Mouse (Mus musculus) heart, postnatal 0 days (tissue): ENCODE measurements at regions not wholly inside any gene's neighbourhood (a gene's known extent, or its start where the extent isn't known, plus 50 kb on each side); places are given as distances from the start of the nearest gene placed in this dataset.
A peak's percentile ranks its signal among the peaks of the same experiment; 100 is the strongest.
"Not testable (repeated sequence)": the region's sequence is repeated elsewhere in the genome, so short reads cannot be mapped to it uniquely, and the experiment has no call there.

Source experiments
- ATAC-seq: fragments of 200-750 bp; cut with Nextera tagmentation; 2 replicates; pipeline ENCODE4 v1.8.0; 2017; ENCODE audit warnings: low read depth, moderate number of reproducible peaks, moderate library complexity; ENCODE audit not compliant: insufficient read depth
- DNase-seq: peaks from one replicate; pipeline ENCODE4 v3.0.0-alpha.2; 2016; ENCODE audit warnings: low spot score
- H3K27ac ChIP-seq: fragments of 300-500 bp; sonication (generic); 2 replicates; pipeline ENCODE4 v1.5.1; 2014; ENCODE audit warnings: low read depth, mild to moderate bottlenecking
- H3K27me3 ChIP-seq: fragments of 300-500 bp; sonication (generic); 2 replicates; pipeline ENCODE4 v1.6.1; 2014; ENCODE audit warnings: low read length, mixed read lengths; ENCODE audit not compliant: control insufficient read depth, insufficient read depth
- H3K36me3 ChIP-seq: fragments of 300-500 bp; sonication (generic); replicated peaks from 2 replicates; pipeline ENCODE4 v1.6.1; 2014; ENCODE audit warnings: low read length, mixed read lengths; ENCODE audit not compliant: control insufficient read depth, insufficient read depth
- H3K4me1 ChIP-seq: fragments of 300-500 bp; sonication (generic); 2 replicates; pipeline ENCODE4 v1.6.1; 2014; ENCODE audit warnings: antibody characterized with exemption; ENCODE audit not compliant: control insufficient read depth, insufficient read depth
- H3K4me2 ChIP-seq: fragments of 300-500 bp; sonication (generic); 2 replicates; pipeline ENCODE4 v1.6.1; 2014; ENCODE audit warnings: low read depth, mild to moderate bottlenecking, low read length, moderate library complexity
- H3K4me3 ChIP-seq: fragments of 300-500 bp; sonication (generic); 2 replicates; pipeline ENCODE4 v1.5.1; 2014; ENCODE audit warnings: low read depth, low read length
- H3K9ac ChIP-seq: fragments of 300-500 bp; sonication (generic); replicated peaks from 2 replicates; pipeline ENCODE4 v1.6.1; 2014; ENCODE audit warnings: low read depth, low read length, mixed read lengths
- H3K9me3 ChIP-seq: fragments of 300-500 bp; sonication (generic); replicated peaks from 2 replicates; pipeline ENCODE4 v1.6.1; 2016; ENCODE audit warnings: low read length; ENCODE audit not compliant: control insufficient read depth
- CTCF ChIP-seq: IDR thresholded peaks from 2 replicates; pipeline ENCODE4 v1.5.1; 2016; ENCODE audit warnings: antibody characterized with exemption, control low read depth, low read depth
- EP300 ChIP-seq: IDR thresholded peaks from 2 replicates; pipeline ENCODE4 v1.6.1; 2016; ENCODE audit warnings: antibody characterized with exemption, low read depth
- WGBS: fragments of 180-500 bp; shearing (Covaris S2); extraction: QIAGEN DNeasy Blood & Tissue Kit; methylation state at CpG from one replicate; pipeline ENCODE4 v1.1.7; 2014; 5-methylcytosine and 5-hydroxymethylcytosine counted together

DNA sequence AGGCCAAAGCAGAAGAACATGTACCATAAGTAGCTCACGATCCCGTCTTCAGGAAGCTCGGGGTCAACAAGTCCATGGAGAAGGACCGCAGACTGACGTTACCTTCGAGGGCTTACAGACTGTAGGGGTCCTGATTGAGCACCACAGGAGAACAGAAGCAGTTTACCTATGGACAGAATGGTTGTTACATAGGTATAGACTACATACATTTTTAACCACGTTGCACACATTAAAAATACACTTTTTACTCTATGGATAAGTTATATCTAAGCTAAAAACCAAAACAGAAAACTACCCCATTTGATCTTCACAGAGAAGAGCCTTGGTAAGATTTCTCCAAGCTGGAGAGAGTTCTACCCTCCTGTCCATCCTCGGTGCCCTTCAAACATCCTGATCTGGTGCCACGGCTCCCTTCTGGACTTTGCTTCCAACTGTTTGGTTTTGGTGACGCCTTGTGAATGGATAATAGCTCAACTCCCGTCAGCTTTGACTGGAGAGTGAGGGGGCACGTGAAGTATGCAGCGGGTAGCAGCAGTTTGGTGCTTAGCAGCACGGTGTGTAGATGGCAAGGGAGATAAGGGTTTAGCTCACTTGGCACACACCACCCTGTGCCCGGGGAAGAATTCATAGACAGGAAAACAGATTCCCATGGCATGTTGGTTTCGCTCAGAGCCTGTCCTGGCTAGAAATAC is 117.9 kb upstream of the Cpsf6 start:
- WGBS, result 75% methylated on average over 16 of the region's 16 CpGs
- no peak for ATAC-seq
- H3K27me3 ChIP-seq, result no peaks in the 10 kb centered on the region
- no peaks in the 10 kb centered on the region for H3K9me3 ChIP-seq
- no peak for DNase-seq
- H3K27ac ChIP-seq, result no peak overlapping the region
- H3K36me3 ChIP-seq, result no peaks in the 10 kb centered on the region
- H3K4me3 ChIP-seq, result no peak overlapping the region
- no peak for TF ChIP-seq CTCF
- TF ChIP-seq EP300, result no peak
- no peaks in the 10 kb centered on the region for H3K4me1 ChIP-seq
- H3K4me2 ChIP-seq, result no peak overlapping the region
- H3K9ac ChIP-seq, result no peak overlapping the region

DNA sequence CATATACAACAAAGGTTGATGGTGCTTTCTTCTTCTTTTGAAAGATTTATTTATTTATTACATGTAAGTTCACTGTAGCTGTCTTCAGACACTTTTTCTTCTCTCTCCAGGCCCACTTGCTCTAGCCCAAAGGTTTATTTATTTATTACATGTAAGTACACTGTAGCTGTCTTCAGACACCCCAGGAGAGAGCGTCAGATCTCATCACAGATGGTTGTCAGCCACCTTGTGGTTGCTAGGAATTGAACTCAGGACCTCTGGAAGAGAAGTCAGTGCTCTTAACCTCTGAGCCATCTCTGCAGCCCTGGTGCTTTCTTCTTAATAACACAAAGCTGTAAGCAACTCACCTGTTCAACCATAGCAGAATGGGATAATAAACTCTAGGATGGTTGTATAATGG is 117.3 kb upstream of the Cpsf6 start:
- not testable (repeated sequence) for DNase-seq, H3K27ac ChIP-seq, H3K36me3 ChIP-seq, H3K4me2 ChIP-seq, H3K4me3 ChIP-seq, H3K9ac ChIP-seq, ATAC-seq, H3K9me3 ChIP-seq, H3K4me1 ChIP-seq, H3K27me3 ChIP-seq
- 74% methylated on average over 1 of the region's 1 CpGs for WGBS

DNA sequence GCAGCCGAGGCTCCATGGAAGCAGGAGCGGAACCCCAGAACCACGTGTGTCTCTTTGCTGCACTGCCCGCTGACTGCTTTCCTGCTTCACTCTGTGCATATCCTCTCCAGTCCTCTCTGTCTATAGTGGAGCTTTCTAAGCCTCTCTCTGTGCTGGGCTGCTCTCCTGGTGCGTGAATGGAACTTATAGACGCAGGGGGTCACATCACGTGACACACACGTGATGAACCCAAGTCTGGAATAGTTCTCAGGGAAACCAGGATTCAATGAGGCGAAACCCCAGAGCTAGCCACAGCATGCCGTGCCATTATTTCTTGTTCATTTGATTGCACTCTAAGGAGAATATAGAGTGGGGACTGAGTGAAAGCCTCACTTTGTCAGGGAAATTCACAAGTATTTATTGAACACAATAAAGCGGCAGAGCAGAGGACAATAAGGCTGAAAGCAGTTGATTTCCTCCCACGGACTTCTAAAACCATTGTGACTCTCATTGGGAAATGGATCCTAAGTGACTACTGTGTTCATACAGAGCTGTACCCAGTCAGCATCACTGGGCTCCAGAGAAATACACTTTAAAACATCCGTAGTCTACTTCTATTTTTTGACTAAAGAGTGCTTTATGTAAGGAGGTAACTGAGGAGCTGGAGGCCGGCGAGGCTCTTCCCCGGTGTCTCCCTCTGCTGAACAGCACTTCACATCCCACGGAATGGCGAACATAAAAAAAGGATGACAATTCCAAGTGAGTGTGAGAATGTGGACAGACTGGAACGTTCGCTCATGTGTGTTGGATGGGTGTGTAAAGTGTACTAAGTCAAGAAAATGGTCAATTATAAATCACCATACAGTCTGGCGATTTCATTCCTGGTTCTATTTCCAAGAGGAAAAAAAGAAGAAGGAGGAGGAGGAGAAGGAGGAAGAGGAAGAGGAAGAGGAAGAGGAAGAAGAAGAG is 116.5 kb upstream of the Cpsf6 start:
- H3K4me2 ChIP-seq, result no peak overlapping the region
- no peaks in the 10 kb centered on the region for H3K9me3 ChIP-seq
- no peak overlapping the region for H3K27ac ChIP-seq
- DNase-seq (no peak), ATAC-seq (no peak)
- no peaks in the 10 kb centered on the region for H3K4me1 ChIP-seq
- H3K9ac ChIP-seq, result no peak overlapping the region
- TF ChIP-seq EP300 (no peak), CTCF (no peak)
- no peak overlapping the region for H3K4me3 ChIP-seq
- H3K36me3 ChIP-seq, result no peaks in the 10 kb centered on the region
- 82% methylated on average over 21 of the region's 21 CpGs for WGBS
- H3K27me3 ChIP-seq, result no peaks in the 10 kb centered on the region

DNA sequence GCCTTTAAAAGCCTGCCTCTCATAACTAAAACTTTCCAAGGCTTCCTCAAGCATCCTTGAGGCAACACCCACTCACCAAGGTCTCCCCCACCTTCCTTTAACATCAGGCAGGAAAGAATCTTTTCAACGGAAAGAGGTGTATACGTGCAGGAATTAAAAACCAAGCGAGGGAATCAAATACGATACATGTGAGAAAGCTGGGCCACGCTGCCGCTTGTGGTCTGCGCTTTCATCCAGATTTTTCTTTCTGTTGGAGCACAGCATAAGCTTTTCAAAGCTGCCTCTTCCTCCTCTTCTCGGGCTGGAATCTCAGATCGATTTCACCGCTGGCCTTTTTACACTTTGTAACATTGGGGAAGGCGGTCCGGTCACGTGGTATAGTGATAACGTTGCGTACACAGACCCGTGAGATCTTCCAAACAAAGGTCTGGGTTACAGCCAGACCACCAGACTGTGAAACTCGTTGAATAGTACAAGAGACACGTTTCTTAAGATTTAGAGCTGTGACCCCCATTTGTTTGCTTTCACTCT is 114.4 kb upstream of the Cpsf6 start:
- no peak for ATAC-seq
- 10% methylated on average over 18 of the region's 18 CpGs for WGBS
- Histone ChIP-seq H3K9me3 (no peaks in the 10 kb centered on the region), H3K9ac (no peak overlapping the region), H3K4me1 (no peaks in the 10 kb centered on the region), H3K27ac (no peak overlapping the region), H3K4me2 (peak overlapping the region; percentile 58), H3K36me3 (no peaks in the 10 kb centered on the region), H3K27me3 (no peaks in the 10 kb centered on the region), H3K4me3 (peak overlapping the region; percentile 35)
- no peak for TF ChIP-seq CTCF
- TF ChIP-seq EP300, result no peak
- DNase-seq, result no peak

DNA sequence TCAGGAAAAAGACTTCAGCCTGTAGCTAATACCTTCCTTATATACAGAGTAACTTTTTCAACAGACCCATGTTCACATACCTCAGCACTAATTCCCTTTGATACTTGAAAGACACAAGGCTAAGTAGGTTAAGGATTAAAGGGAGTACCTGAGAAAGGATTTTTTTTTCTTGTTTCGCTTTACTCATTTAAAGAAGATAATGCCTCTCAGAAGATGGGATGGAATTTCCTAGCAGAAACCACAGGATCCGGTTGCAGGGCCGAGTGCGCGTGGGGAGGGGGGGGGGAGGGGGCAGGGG is 114.0 kb upstream of the Cpsf6 start:
- Histone ChIP-seq H3K4me3 (no peak overlapping the region), H3K27ac (no peak overlapping the region), H3K27me3 (no peaks in the 10 kb centered on the region), H3K4me1 (no peaks in the 10 kb centered on the region), H3K4me2 (peak overlapping the region; percentile 58), H3K9me3 (no peaks in the 10 kb centered on the region), H3K36me3 (no peaks in the 10 kb centered on the region), H3K9ac (no peak overlapping the region)
- ATAC-seq (no peak), DNase-seq (no peak)
- no peak for TF ChIP-seq EP300
- TF ChIP-seq CTCF, result no peak
- WGBS, result 15% methylated on average over 4 of the region's 5 CpGs
